Mouse (Mus musculus) forebrain, embryonic 13.5 days (tissue): ENCODE measurements around the gene Kirrel3. TPM values are rescaled to one million over a fixed set of nuclear protein-coding genes. Genes with fewer than 3 reads are reported as not detected.
A peak's percentile ranks its signal among the peaks of the same experiment; 100 is the strongest.

Experiments
- ATAC-seq: fragments of 200-750 bp; cut with Nextera tagmentation; 2 replicates; pipeline ENCODE4 v1.8.0; 2017
- H3K27ac ChIP-seq: fragments of 300-500 bp; sonication (generic); 2 replicates; pipeline ENCODE4 v1.5.1; 2015; ENCODE audit warnings: inconsistent platforms, mild to moderate bottlenecking, moderate library complexity
- H3K27me3 ChIP-seq: fragments of 300-500 bp; sonication (generic); 2 replicates; pipeline ENCODE4 v1.6.1; 2015; ENCODE audit warnings: mild to moderate bottlenecking, inconsistent platforms
- H3K36me3 ChIP-seq: fragments of 300-500 bp; sonication (generic); 2 replicates; pipeline ENCODE4 v1.6.1; 2015; ENCODE audit warnings: mild to moderate bottlenecking, inconsistent platforms; ENCODE audit not compliant: poor library complexity, severe bottlenecking
- H3K4me1 ChIP-seq: fragments of 300-500 bp; sonication (generic); 2 replicates; pipeline ENCODE4 v1.6.1; 2015; ENCODE audit warnings: inconsistent platforms
- H3K4me2 ChIP-seq: fragments of 300-500 bp; sonication (generic); 2 replicates; pipeline ENCODE4 v1.6.1; 2015; ENCODE audit warnings: inconsistent platforms, mild to moderate bottlenecking, moderate library complexity
- H3K4me3 ChIP-seq: fragments of 300-500 bp; sonication (generic); 2 replicates; pipeline ENCODE4 v1.5.1; 2015; ENCODE audit warnings: mild to moderate bottlenecking, inconsistent platforms
- H3K9ac ChIP-seq: fragments of 300-500 bp; sonication (generic); 2 replicates; pipeline ENCODE4 v1.6.1; 2015; ENCODE audit warnings: mild to moderate bottlenecking, inconsistent platforms
- H3K9me3 ChIP-seq: fragments of 300-500 bp; sonication (generic); replicated peaks from 2 replicates; pipeline ENCODE4 v1.6.1; 2016; ENCODE audit warnings: inconsistent platforms
- WGBS: fragments of 180-500 bp; shearing (Covaris S2); methylation state at CpG from one replicate; pipeline ENCODE4 v1.1.7; 2015; 5-methylcytosine and 5-hydroxymethylcytosine counted together
- polyA plus RNA-seq: library from polyadenylated mRNA; unstranded; fragments of >200 nt; fragmentation: Nextera tagmentation; extraction: Ambion mirVana; gene quantifications from 2 replicates; pipeline ENCODE4 v1.2.1, GENCODE M21; 2015

The Kirrel3 gene
- polyA plus RNA-seq, 1 experiment from 2014 or later = 17.1 TPM

DNA sequence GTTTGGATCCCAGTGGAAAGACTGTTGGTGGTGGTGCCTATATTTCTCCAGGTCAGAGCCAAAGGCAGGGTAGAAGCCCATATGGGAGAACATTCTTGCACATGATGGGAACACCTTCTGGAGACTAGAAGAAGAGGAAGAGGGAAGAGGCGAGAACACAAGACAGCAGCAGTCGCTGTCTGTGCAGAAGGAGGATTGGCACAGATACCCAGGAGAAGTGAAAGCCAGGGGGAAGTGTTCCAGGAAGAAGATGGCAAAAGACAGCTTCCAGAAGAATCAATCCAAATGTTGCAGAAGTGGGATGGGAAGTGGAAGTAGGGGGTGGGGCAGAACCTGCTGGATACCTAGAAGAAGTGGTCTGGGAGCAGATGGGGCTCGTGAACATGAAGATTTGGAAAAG lies 255.1 kb downstream of the Kirrel3 start:
- Histone ChIP-seq H3K4me1 (peaks cover 9% of the 10 kb centered on the region), H3K4me2 (no peak overlapping the region), H3K27ac (no peak overlapping the region), H3K9ac (no peak overlapping the region), H3K36me3 (no peaks in the 10 kb centered on the region), H3K9me3 (no peaks in the 10 kb centered on the region), H3K27me3 (no peaks in the 10 kb centered on the region), H3K4me3 (no peak overlapping the region)
- 85% methylated on average over 3 of the region's 3 CpGs for WGBS
- ATAC-seq = no peak

DNA sequence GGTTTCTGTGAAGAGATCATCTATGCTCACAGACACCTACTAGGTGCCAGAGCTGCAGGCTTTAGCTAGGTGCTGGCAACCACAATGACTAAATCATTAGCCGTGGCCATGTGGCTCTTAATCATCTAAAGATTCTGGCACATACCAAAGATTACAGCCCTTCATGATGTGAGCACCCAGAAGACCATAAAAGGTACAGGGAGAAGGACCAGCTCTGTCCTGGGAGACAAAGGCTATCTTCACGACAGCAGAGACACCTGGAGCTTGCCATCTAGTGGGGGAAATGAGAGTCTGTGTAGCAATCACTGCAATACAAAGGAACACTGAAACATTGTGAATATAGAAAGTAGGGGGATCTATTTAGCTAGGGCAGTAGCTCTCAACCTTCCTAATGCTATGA lies 262.3 kb downstream of the Kirrel3 start:
- WGBS = 52% methylated on average over 2 of the region's 2 CpGs
- no peak for ATAC-seq
- Histone ChIP-seq H3K4me3 (no peak overlapping the region), H3K27me3 (0 out of 2 replicates have a peak, but pooled peaks cover 4% of the 10 kb centered on the region), H3K9ac (no peak overlapping the region), H3K4me1 (peaks cover 19% of the 10 kb centered on the region), H3K36me3 (no peaks in the 10 kb centered on the region), H3K9me3 (no peaks in the 10 kb centered on the region), H3K4me2 (no peak overlapping the region), H3K27ac (no peak overlapping the region)

DNA sequence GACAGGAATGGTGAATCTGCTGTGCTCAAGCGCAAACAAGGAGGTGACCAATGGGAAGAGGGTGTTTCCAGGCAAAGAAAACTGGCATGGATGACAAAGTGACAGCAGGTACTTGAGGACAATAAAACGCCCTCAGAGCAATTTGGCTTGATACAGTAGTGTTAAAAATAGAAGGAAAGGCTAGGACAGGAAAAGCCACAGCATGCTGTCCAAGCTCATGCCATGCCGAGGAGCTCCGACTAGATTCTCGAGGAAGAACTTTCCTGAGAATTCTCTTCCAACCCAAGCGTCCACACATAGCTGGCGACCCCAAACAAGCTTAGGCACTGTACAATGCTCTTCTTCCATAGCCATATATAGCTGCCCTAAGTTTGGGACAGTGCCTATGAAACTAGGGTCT lies 263.5 kb downstream of the Kirrel3 start:
- H3K9me3 ChIP-seq = no peaks in the 10 kb centered on the region
- ATAC-seq = no peak
- H3K4me1 ChIP-seq = peaks cover 22% of the 10 kb centered on the region
- no peak overlapping the region for H3K9ac ChIP-seq
- H3K27me3 ChIP-seq = 0 out of 2 replicates have a peak, but pooled peaks cover 4% of the 10 kb centered on the region
- 93% methylated on average over 7 of the region's 7 CpGs for WGBS
- H3K27ac ChIP-seq = no peak overlapping the region
- no peaks in the 10 kb centered on the region for H3K36me3 ChIP-seq
- H3K4me2 ChIP-seq = no peak overlapping the region
- no peak overlapping the region for H3K4me3 ChIP-seq

DNA sequence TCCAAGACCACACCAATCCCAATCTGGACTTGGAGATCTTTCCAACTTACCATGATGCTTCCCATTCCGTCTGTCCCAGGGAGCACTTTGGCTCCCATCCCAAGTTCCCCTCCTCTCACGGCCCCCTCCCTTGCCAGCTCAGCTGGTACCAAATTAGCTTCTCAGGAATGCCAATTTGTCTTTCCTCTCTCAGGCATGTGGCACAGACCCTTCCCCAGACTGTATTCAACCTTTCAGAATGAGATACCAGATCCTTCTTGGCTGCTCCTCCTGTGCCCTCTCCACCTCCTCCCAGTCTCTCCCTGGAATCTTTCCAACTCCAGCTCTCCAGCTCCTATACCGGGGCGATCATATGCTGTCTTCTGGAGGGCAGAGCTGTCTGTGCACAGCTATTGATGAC lies 264.2 kb downstream of the Kirrel3 start:
- Histone ChIP-seq H3K9me3 (no peaks in the 10 kb centered on the region), H3K4me3 (no peak overlapping the region), H3K4me1 (peaks cover 29% of the 10 kb centered on the region), H3K36me3 (no peaks in the 10 kb centered on the region), H3K4me2 (no peak overlapping the region), H3K27me3 (0 out of 2 replicates have a peak, but pooled peaks cover 4% of the 10 kb centered on the region), H3K27ac (no peak overlapping the region), H3K9ac (no peak overlapping the region)
- peak; percentile 76 for ATAC-seq
- WGBS = 41% methylated on average over 4 of the region's 4 CpGs

- no peak for ATAC-seq
- H3K27me3 ChIP-seq = 0 out of 2 replicates have a peak, but pooled peaks cover 4% of the 10 kb centered on the region
- no peaks in the 10 kb centered on the region for H3K36me3 ChIP-seq
- WGBS = 52% methylated on average over 2 of the region's 2 CpGs
- H3K4me3 ChIP-seq = no peak overlapping the region
- no peaks in the 10 kb centered on the region for H3K9me3 ChIP-seq
- peaks cover 32% of the 10 kb centered on the region for H3K4me1 ChIP-seq
- H3K27ac ChIP-seq = no peak overlapping the region
- H3K4me2 ChIP-seq = no peak overlapping the region
- no peak overlapping the region for H3K9ac ChIP-seq
These were observed 265.2 kb downstream of the Kirrel3 start for GRCm38 (mm10) chr9:34750887-34751286.

DNA sequence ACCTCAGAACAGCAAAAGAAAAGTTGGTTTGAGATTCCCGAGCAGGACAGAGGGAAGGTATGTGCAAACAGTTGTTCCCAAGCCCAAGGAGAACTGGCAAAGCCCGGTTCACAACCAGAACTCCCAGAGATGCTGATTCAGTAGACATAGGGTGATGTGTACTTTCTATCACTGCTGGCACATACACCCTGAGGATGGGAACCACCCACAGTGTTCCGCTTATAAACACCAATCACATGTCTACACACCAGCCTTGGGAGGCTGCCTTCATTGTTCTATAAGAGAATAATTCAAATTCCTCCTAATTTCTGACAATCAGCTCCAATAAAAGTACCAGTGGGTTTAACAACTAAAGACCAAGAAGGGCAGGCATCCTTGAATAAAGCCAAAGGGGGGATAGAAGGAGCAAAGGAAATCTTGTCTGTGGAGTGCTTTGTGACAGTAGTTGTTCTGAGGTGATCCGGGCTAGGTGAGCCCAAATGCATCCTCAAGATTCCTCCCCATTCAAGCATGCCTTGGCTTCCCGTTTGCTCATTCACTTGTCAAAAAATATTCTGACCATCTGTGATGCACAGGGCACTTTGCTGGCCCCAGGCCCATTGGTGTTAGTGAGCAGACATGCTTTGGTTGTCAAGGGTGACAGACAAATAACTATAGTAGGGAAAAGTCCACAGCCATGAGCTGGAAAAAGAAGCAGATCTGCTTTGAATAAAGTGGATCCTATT lies 266.5 kb downstream of the Kirrel3 start:
- Histone ChIP-seq H3K36me3 (no peaks in the 10 kb centered on the region), H3K9ac (no peak overlapping the region), H3K4me1 (peaks cover 34% of the 10 kb centered on the region), H3K27ac (no peak overlapping the region), H3K4me2 (no peak overlapping the region), H3K4me3 (no peak overlapping the region), H3K9me3 (no peaks in the 10 kb centered on the region), H3K27me3 (0 out of 2 replicates have a peak, but pooled peaks cover 6% of the 10 kb centered on the region)
- WGBS = 86% methylated on average over 5 of the region's 5 CpGs
- no peak for ATAC-seq

DNA sequence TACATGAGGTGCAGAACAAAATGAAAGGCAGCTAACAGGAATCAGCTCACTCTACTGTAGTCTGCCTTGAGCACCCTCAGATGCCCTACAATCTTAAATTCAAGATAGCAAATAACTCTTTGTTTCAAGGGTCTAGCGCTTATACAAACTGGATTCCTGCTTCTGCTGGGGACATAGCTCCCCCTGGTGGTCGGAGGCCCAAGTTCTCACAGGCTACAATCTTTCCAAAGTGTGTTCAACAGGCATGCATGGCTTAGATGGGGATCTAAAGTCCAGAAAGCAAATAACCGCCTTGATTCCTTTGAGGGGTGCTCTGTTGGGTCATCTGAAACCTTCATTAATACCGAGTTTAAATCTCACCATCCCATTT lies 267.1 kb downstream of the Kirrel3 start:
- Histone ChIP-seq H3K4me1 (peaks cover 34% of the 10 kb centered on the region), H3K4me3 (no peak overlapping the region), H3K27ac (no peak overlapping the region), H3K36me3 (no peaks in the 10 kb centered on the region), H3K9ac (no peak overlapping the region), H3K27me3 (peaks cover 11% of the 10 kb centered on the region; the same call in 1 of the 2 replicates), H3K9me3 (no peaks in the 10 kb centered on the region), H3K4me2 (no peak overlapping the region)
- 33% methylated on average over 4 of the region's 4 CpGs for WGBS
- no peak for ATAC-seq

GRCm38 (mm10) chr9:34753891-34754290 lies 268.2 kb downstream of the Kirrel3 start:
- Histone ChIP-seq H3K27ac (no peak overlapping the region), H3K4me1 (peaks cover 34% of the 10 kb centered on the region), H3K9ac (no peak overlapping the region), H3K36me3 (no peaks in the 10 kb centered on the region), H3K4me2 (no peak overlapping the region), H3K4me3 (no peak overlapping the region), H3K9me3 (no peaks in the 10 kb centered on the region), H3K27me3 (peaks cover 14% of the 10 kb centered on the region; the same call in 1 of the 2 replicates)
- WGBS = 71% methylated on average over 5 of the region's 5 CpGs
- ATAC-seq = no peak

- H3K36me3 ChIP-seq = no peaks in the 10 kb centered on the region
- H3K27ac ChIP-seq = no peak overlapping the region
- ATAC-seq = no peak
These were observed 268.9 kb downstream of the Kirrel3 start for GRCm38 (mm10) chr9:34754523-34755097.

GRCm38 (mm10) chr9:34756055-34756454 lies 270.4 kb downstream of the Kirrel3 start:
- H3K4me3 ChIP-seq = no peak overlapping the region
- H3K27ac ChIP-seq = no peak overlapping the region
- H3K4me2 ChIP-seq = no peak overlapping the region
- no peaks in the 10 kb centered on the region for H3K9me3 ChIP-seq
- peaks cover 24% of the 10 kb centered on the region for H3K4me1 ChIP-seq
- H3K27me3 ChIP-seq = peaks cover 11% of the 10 kb centered on the region; the same call in 1 of the 2 replicates
- WGBS = 50% methylated on average over 7 of the region's 7 CpGs
- ATAC-seq = peak; percentile 61; the same call in 1 of the 2 replicates
- no peak overlapping the region for H3K9ac ChIP-seq
- H3K36me3 ChIP-seq = no peaks in the 10 kb centered on the region

More at GRCm38 (mm10) chr9:34754523-34755097, 268.9 kb downstream of the Kirrel3 start:
- H3K9me3 ChIP-seq = no peaks in the 10 kb centered on the region
- peaks cover 14% of the 10 kb centered on the region; the same call in 1 of the 2 replicates for H3K27me3 ChIP-seq
- H3K4me3 ChIP-seq = no peak overlapping the region
- 16% methylated on average over 6 of the region's 6 CpGs for WGBS
- no peak overlapping the region for H3K9ac ChIP-seq
- H3K4me1 ChIP-seq = peaks cover 30% of the 10 kb centered on the region
- no peak overlapping the region for H3K4me2 ChIP-seq

DNA sequence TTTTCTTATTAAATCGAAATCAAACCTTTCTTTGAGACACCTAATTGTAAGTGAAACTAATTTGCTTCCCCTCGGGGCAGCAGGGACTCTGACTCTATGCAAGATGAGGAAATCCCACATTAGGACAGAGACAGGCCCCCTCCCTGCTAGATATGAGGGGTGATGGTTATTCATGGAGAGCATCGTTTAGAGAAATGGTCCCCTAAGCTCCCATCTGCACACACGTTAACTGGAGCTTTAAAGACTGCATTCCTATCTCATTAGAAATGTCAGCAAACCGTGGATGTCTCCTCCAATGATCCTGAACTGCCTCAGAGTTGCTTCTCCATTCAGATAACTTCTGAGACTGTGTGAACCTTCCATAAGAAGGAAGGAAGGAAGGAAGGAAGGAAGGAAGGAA lies 273.2 kb downstream of the Kirrel3 start:
- WGBS = 39% methylated on average over 5 of the region's 5 CpGs

GRCm38 (mm10) chr9:34760521-34760920 lies 274.8 kb downstream of the Kirrel3 start:
- H3K9ac ChIP-seq = no peak overlapping the region
- H3K27me3 ChIP-seq = peaks cover 10% of the 10 kb centered on the region; the same call in 1 of the 2 replicates
- H3K27ac ChIP-seq = 0 out of 2 replicates have a peak overlapping the region, but pooled peaks have one; percentile 16
- no peak overlapping the region for H3K4me2 ChIP-seq
- no peaks in the 10 kb centered on the region for H3K9me3 ChIP-seq
- WGBS = 45% methylated on average over 3 of the region's 3 CpGs
- H3K36me3 ChIP-seq = no peaks in the 10 kb centered on the region
- ATAC-seq = no peak
- no peak overlapping the region for H3K4me3 ChIP-seq
- H3K4me1 ChIP-seq = peaks cover 7% of the 10 kb centered on the region; the same call in 1 of the 2 replicates

More for the DNA sequence above, 273.2 kb downstream of the Kirrel3 start:
- no peak overlapping the region for H3K27ac ChIP-seq
- H3K4me3 ChIP-seq = no peak overlapping the region
- H3K4me1 ChIP-seq = peaks cover 18% of the 10 kb centered on the region
- H3K4me2 ChIP-seq = no peak overlapping the region
- H3K36me3 ChIP-seq = no peaks in the 10 kb centered on the region
- no peak overlapping the region for H3K9ac ChIP-seq
- no peaks in the 10 kb centered on the region for H3K9me3 ChIP-seq
- H3K27me3 ChIP-seq = peaks cover 10% of the 10 kb centered on the region; the same call in 1 of the 2 replicates
- ATAC-seq = no peak
